Mouse (Mus musculus) ZHBTc4 (cell line): Measurements from ENCODE around the gene Syt8.

Experiments used
- DNase-seq: peaks from one replicate; pipeline ENCODE4 v3.0.0-alpha.2; 2011; ENCODE audit warnings: low read depth, low spot score

Syt8 gene

GRCm38 (mm10) chr7:142434137-142434865 lies at the start of gene Syt8:
Syt8 (plus strand) TSS chr7:142434850.
- DNase-seq, result no peak

- no peak for DNase-seq
These were observed 48.8 kb upstream of the Syt8 start for GRCm38 (mm10) chr7:142385742-142386403.

GRCm38 (mm10) chr7:142386621-142387201 lies 47.9 kb upstream of the Syt8 start:
- peak; percentile 61 for DNase-seq

- peak; percentile 99 for DNase-seq
These were observed 47.1 kb upstream of the Syt8 start, which contains the start of gene Ctsd for GRCm38 (mm10) chr7:142387419-142388148. Ctsd (minus strand) TSS chr7:142388038.

- no peak for DNase-seq
These were observed 46.5 kb upstream of the Syt8 start for GRCm38 (mm10) chr7:142388198-142388597.

GRCm38 (mm10) chr7:142388740-142389139 lies 45.9 kb upstream of the Syt8 start:
- DNase-seq, result no peak

GRCm38 (mm10) chr7:142389961-142390650 lies 44.5 kb upstream of the Syt8 start:
- no peak for DNase-seq

- DNase-seq, result no peak
These were observed 43.5 kb upstream of the Syt8 start for GRCm38 (mm10) chr7:142391108-142391507.

GRCm38 (mm10) chr7:142391609-142392008 lies 43.0 kb upstream of the Syt8 start:
- DNase-seq, result peak; percentile 50

GRCm38 (mm10) chr7:142393191-142393590 lies 41.5 kb upstream of the Syt8 start:
- peak; percentile 62 for DNase-seq

GRCm38 (mm10) chr7:142394261-142395190 lies 40.1 kb upstream of the Syt8 start:
- DNase-seq, result no peak

GRCm38 (mm10) chr7:142395472-142395871 lies 39.2 kb upstream of the Syt8 start:
- DNase-seq, result no peak

GRCm38 (mm10) chr7:142396611-142397010 lies 38.0 kb upstream of the Syt8 start:
- DNase-seq, result no peak

- DNase-seq, result no peak
These were observed 36.6 kb upstream of the Syt8 start for GRCm38 (mm10) chr7:142398052-142398451.

GRCm38 (mm10) chr7:142399250-142399649 lies 35.4 kb upstream of the Syt8 start:
- no peak for DNase-seq

GRCm38 (mm10) chr7:142400112-142400749 lies 34.4 kb upstream of the Syt8 start:
- DNase-seq, result no peak

GRCm38 (mm10) chr7:142400750-142401142 lies 33.9 kb upstream of the Syt8 start:
- peak; percentile 44 for DNase-seq

GRCm38 (mm10) chr7:142403591-142403990 lies 31.1 kb upstream of the Syt8 start:
- DNase-seq, result no peak

GRCm38 (mm10) chr7:142405134-142405533 lies 29.5 kb upstream of the Syt8 start:
- DNase-seq, result peak; percentile 85

- no peak for DNase-seq
These were observed 26.7 kb upstream of the Syt8 start for GRCm38 (mm10) chr7:142407935-142408334.
